Mouse (Mus musculus) neural tube, embryonic 11.5 days (tissue): ENCODE data around the gene Gm49380. TPM values are rescaled to one million over a fixed set of nuclear protein-coding genes. Genes with fewer than 3 reads are reported as not detected.

Experiments used
- ATAC-seq: fragments of 200-750 bp; cut with Nextera tagmentation; 2 replicates; pipeline ENCODE4 v1.8.0; 2017; ENCODE audit warnings: moderate number of reproducible peaks, mild to moderate bottlenecking, moderate TSS enrichment, moderate library complexity; ENCODE audit not compliant: insufficient read depth, low FRiP score, low TSS enrichment
- DNase-seq: peaks from one replicate; pipeline ENCODE4 v3.0.0-alpha.2; 2015; ENCODE audit warnings: low spot score
- H3K27ac ChIP-seq: fragments of 300-500 bp; sonication (generic); 2 replicates; pipeline ENCODE4 v1.5.1; 2014; ENCODE audit warnings: low read depth, mild to moderate bottlenecking, low read length
- H3K27me3 ChIP-seq: fragments of 300-500 bp; sonication (generic); 2 replicates; pipeline ENCODE4 v1.6.1; 2014; ENCODE audit warnings: mild to moderate bottlenecking, low read length, mixed read lengths; ENCODE audit not compliant: control insufficient read depth, insufficient read depth
- H3K36me3 ChIP-seq: fragments of 300-500 bp; sonication (generic); 2 replicates; pipeline ENCODE4 v1.6.1; 2014; ENCODE audit warnings: mild to moderate bottlenecking, low read length, moderate library complexity, mixed read lengths; ENCODE audit not compliant: control insufficient read depth, insufficient read depth
- H3K4me1 ChIP-seq: fragments of 300-500 bp; sonication (generic); 2 replicates; pipeline ENCODE4 v1.6.1; 2014; ENCODE audit warnings: low read length, mixed read lengths; ENCODE audit not compliant: control insufficient read depth, insufficient read depth
- H3K4me2 ChIP-seq: fragments of 300-500 bp; sonication (generic); 2 replicates; pipeline ENCODE4 v1.6.1; 2014; ENCODE audit warnings: low read depth, mild to moderate bottlenecking, moderate library complexity
- H3K4me3 ChIP-seq: fragments of 300-500 bp; sonication (generic); 2 replicates; pipeline ENCODE4 v1.5.1; 2014; ENCODE audit warnings: low read depth, low read length
- H3K9ac ChIP-seq: fragments of 300-500 bp; sonication (generic); 2 replicates; pipeline ENCODE4 v1.6.1; 2014; ENCODE audit warnings: mild to moderate bottlenecking, low read length
- H3K9me3 ChIP-seq: fragments of 300-500 bp; sonication (generic); 2 replicates; pipeline ENCODE4 v1.6.1; 2016; ENCODE audit warnings: low read length; ENCODE audit not compliant: control insufficient read depth
- WGBS: fragments of 180-500 bp; shearing (Covaris S2); extraction: QIAGEN DNeasy Blood & Tissue Kit; methylation state at CpG from one replicate; pipeline ENCODE4 v1.1.7; 2014; 5-methylcytosine and 5-hydroxymethylcytosine counted together
- polyA plus RNA-seq: library from polyadenylated mRNA; unstranded; fragments of >200 nt; fragmentation: Nextera tagmentation; extraction: Ambion mirVana; gene quantifications from 2 replicates; pipeline ENCODE4 v1.2.1, GENCODE M21; 2014

Gene Gm49380
- polyA plus RNA-seq, 1 experiment from 2014 or later: 0.95 TPM

GRCm38 (mm10) chr9:44070113-44070843 lies 43.0 kb downstream of the Gm49380 start:
- H3K27me3 ChIP-seq: no peaks in the 10 kb centered on the region
- H3K9me3 ChIP-seq: no peaks in the 10 kb centered on the region
- H3K4me2 ChIP-seq: no peak overlapping the region
- 68% methylated on average over 14 of the region's 14 CpGs for WGBS
- ATAC-seq (no peak), DNase-seq (no peak)
- H3K4me3 ChIP-seq: no peak overlapping the region
- peaks cover 30% of the 10 kb centered on the region for H3K4me1 ChIP-seq
- H3K9ac ChIP-seq: no peak overlapping the region
- H3K27ac ChIP-seq: no peak overlapping the region
- H3K36me3 ChIP-seq: no peaks in the 10 kb centered on the region

DNA sequence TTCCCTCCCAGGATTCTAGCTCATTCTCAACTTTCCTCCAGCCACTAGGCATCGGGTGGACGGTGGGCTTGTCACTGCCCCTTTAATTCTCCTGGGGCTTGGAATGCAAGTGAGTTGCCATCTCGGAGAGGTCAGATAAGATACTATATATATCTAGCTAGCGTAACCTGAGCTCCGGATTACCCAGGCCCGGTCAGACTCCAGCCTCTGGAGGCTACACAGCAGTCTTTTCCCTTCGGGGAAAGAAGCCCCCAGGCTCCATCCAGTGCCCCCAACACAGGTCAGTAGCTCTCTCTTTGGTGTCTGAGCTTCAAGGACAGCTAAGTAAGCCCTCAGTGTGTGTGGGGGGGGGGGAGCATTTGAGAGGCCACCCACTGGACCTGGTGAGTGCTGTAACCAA lies 44.0 kb downstream of the Gm49380 start:
- Histone ChIP-seq H3K9me3 (no peaks in the 10 kb centered on the region), H3K27ac (no peak overlapping the region), H3K4me3 (no peak overlapping the region), H3K4me1 (peaks cover 30% of the 10 kb centered on the region), H3K4me2 (no peak overlapping the region), H3K27me3 (no peaks in the 10 kb centered on the region), H3K9ac (no peak overlapping the region), H3K36me3 (no peaks in the 10 kb centered on the region)
- 32% methylated on average over 7 of the region's 7 CpGs for WGBS
- ATAC-seq: no peak
- DNase-seq: no peak

- H3K4me2 ChIP-seq: no peak overlapping the region
These were observed 45.4 kb downstream of the Gm49380 start for GRCm38 (mm10) chr9:44067960-44068330.

GRCm38 (mm10) chr9:44067241-44067959 lies 45.9 kb downstream of the Gm49380 start:
- ATAC-seq (peak; percentile 43; the same call in 1 of the 2 replicates), DNase-seq (no peak)

More at GRCm38 (mm10) chr9:44067960-44068330, 45.4 kb downstream of the Gm49380 start:
- ATAC-seq: no peak
- no peak overlapping the region for H3K27ac ChIP-seq
- no peak for DNase-seq
- H3K36me3 ChIP-seq: no peaks in the 10 kb centered on the region
- H3K9me3 ChIP-seq: no peaks in the 10 kb centered on the region
- H3K27me3 ChIP-seq: no peaks in the 10 kb centered on the region
- no peak overlapping the region for H3K4me3 ChIP-seq
- 82% methylated on average over 6 of the region's 6 CpGs for WGBS
- no peak overlapping the region for H3K9ac ChIP-seq
- H3K4me1 ChIP-seq: peaks cover 26% of the 10 kb centered on the region

DNA sequence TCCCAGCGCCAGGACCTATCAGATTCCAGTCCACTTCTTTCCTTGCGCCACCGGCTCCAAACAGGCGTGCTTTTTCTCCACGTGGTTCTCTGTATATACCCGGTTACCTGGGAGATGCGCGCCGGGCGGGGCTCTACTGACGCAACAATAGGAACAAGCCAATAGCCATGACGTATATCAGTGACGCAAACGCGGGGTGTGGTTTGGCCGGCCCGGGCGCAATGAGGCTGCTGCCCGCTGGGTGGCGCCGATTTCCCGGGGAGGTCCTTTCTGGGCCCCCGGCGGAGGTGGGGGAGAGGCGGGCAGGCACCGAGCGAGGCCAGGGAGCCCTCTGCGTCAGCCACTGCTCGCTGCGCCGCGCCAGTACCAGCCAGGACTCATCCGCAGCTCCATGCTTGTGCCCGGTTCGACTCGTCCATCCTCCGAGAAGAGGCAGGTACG lies 46.5 kb downstream of the Gm49380 start, which contains the start of gene Usp2:
Usp2 (plus strand) TSS at position 237 of the 441 bp plus-strand sequence.
- Histone ChIP-seq H3K27ac (no peak within 1 kb of the TSS), H3K4me1 (peaks cover 17% of the 10 kb centered on the region), H3K27me3 (no peaks in the 10 kb centered on the region), H3K9ac (peak within 1 kb of the TSS; percentile 44), H3K4me2 (peak within 1 kb of the TSS; percentile 81), H3K36me3 (no peaks in the 10 kb centered on the region), H3K9me3 (no peaks in the 10 kb centered on the region), H3K4me3 (peak within 1 kb of the TSS; percentile 40)
- WGBS: under 1% methylated on average over 38 of the region's 38 CpGs
- DNase-seq: peak; percentile 98
- ATAC-seq: peak; percentile 95

More at GRCm38 (mm10) chr9:44067241-44067959, 45.9 kb downstream of the Gm49380 start:
- no peaks in the 10 kb centered on the region for H3K36me3 ChIP-seq
- H3K9me3 ChIP-seq: no peaks in the 10 kb centered on the region
- peak overlapping the region; percentile 40 for H3K4me3 ChIP-seq
- peaks cover 23% of the 10 kb centered on the region for H3K4me1 ChIP-seq
- H3K27ac ChIP-seq: no peak overlapping the region
- no peaks in the 10 kb centered on the region for H3K27me3 ChIP-seq
- 5% methylated on average over 15 of the region's 15 CpGs for WGBS
- H3K9ac ChIP-seq: peak overlapping the region; percentile 44
- H3K4me2 ChIP-seq: peak overlapping the region; percentile 81

GRCm38 (mm10) chr9:44065177-44065576 lies 48.1 kb downstream of the Gm49380 start:
- H3K27me3 ChIP-seq: no peaks in the 10 kb centered on the region
- DNase-seq (no peak), ATAC-seq (no peak)
- peaks cover 5% of the 10 kb centered on the region; the same call in 1 of the 2 replicates for H3K4me1 ChIP-seq
- no peak overlapping the region for H3K27ac ChIP-seq
- H3K4me2 ChIP-seq: no peak overlapping the region
- H3K36me3 ChIP-seq: no peaks in the 10 kb centered on the region
- 29% methylated on average over 1 of the region's 1 CpGs for WGBS
- no peak overlapping the region for H3K4me3 ChIP-seq
- H3K9ac ChIP-seq: no peak overlapping the region
- no peaks in the 10 kb centered on the region for H3K9me3 ChIP-seq

GRCm38 (mm10) chr9:44058606-44059005 lies 54.7 kb downstream of the Gm49380 start:
- ATAC-seq (no peak), DNase-seq (no peak)
- Histone ChIP-seq H3K27ac (no peak overlapping the region), H3K9ac (no peak overlapping the region), H3K36me3 (no peaks in the 10 kb centered on the region), H3K4me1 (no peaks in the 10 kb centered on the region), H3K4me3 (no peak overlapping the region), H3K27me3 (no peaks in the 10 kb centered on the region), H3K9me3 (no peaks in the 10 kb centered on the region), H3K4me2 (no peak overlapping the region)
- 93% methylated on average over 6 of the region's 6 CpGs for WGBS

GRCm38 (mm10) chr9:44053936-44054335 lies 59.4 kb downstream of the Gm49380 start:
- Histone ChIP-seq H3K4me2 (no peak overlapping the region), H3K4me3 (no peak overlapping the region), H3K27ac (no peak overlapping the region), H3K9me3 (no peaks in the 10 kb centered on the region), H3K9ac (no peak overlapping the region), H3K27me3 (no peaks in the 10 kb centered on the region), H3K4me1 (no peaks in the 10 kb centered on the region), H3K36me3 (no peaks in the 10 kb centered on the region)
- DNase-seq: no peak
- 85% methylated on average over 1 of the region's 1 CpGs for WGBS
- ATAC-seq: no peak
